Mouse (Mus musculus) G1E (cell line): ENCODE results near the gene Cacna1a. TPM values are rescaled to one million over a fixed set of nuclear protein-coding genes. Genes with fewer than 3 reads are reported as not detected.

Experiments
- ATAC-seq: 2 replicates; pipeline ENCODE4 v1.8.0; 2016; ENCODE audit warnings: mild to moderate bottlenecking; ENCODE audit not compliant: insufficient number of reproducible peaks, poor library complexity, low FRiP score, severe bottlenecking; ENCODE audit errors: extremely low read depth
- DNase-seq: peaks from one replicate; pipeline ENCODE4 v3.0.0; 2012; ENCODE audit warnings: low spot score
- H3K27me3 ChIP-seq: 2 replicates; pipeline ENCODE4 v1.6.1; 2012; ENCODE audit warnings: mild to moderate bottlenecking, low read length, inconsistent platforms; ENCODE audit not compliant: insufficient read depth
- H3K36me3 ChIP-seq: replicated peaks from 2 replicates; pipeline ENCODE3; 2012; ENCODE audit warnings: mild to moderate bottlenecking, inconsistent platforms
- H3K4me1 ChIP-seq: 2 replicates; pipeline ENCODE4 v1.6.1; 2012; ENCODE audit warnings: low read depth, low read length, inconsistent platforms, mixed read lengths; ENCODE audit not compliant: insufficient read depth
- H3K4me3 ChIP-seq: 2 replicates; pipeline ENCODE4 v1.5.1; 2012; ENCODE audit warnings: low read depth, mild to moderate bottlenecking, inconsistent platforms, low read length, moderate library complexity, mixed read lengths
- H3K9me3 ChIP-seq: replicated peaks from 2 replicates; pipeline ENCODE4 v1.6.1; 2012; ENCODE audit warnings: inconsistent platforms
- CTCF ChIP-seq: IDR thresholded peaks from 2 replicates; pipeline ENCODE4 v1.5.1; 2012; ENCODE audit warnings: low read depth, low read length, inconsistent platforms, mixed read lengths
- GATA1 ChIP-seq: IDR thresholded peaks from 2 replicates; pipeline ENCODE4 v1.6.1; 2012; ENCODE audit warnings: borderline replicate concordance, low read length, inconsistent platforms, mixed read lengths
- GATA2 ChIP-seq: IDR thresholded peaks from 2 replicates; pipeline ENCODE4 v1.6.1; 2012; ENCODE audit warnings: low read depth, low read length, inconsistent platforms, borderline replicate concordance
- POLR2AphosphoS5 ChIP-seq: IDR thresholded peaks from 2 replicates; pipeline ENCODE4 v1.6.1; 2012; ENCODE audit warnings: low read depth, low read length, inconsistent platforms; ENCODE audit not compliant: insufficient replicate concordance
- TAL1 ChIP-seq: conservative IDR thresholded peaks from 2 replicates; pipeline ENCODE4 v1.6.1; 2012; ENCODE audit warnings: low read depth, low read length, inconsistent platforms, mixed read lengths
- polyA plus RNA-seq: library from polyadenylated mRNA; stranded (reverse); fragments of >175 nt; gene quantifications from 2 replicates; pipeline ENCODE4 v1.2.3, GENCODE M21; 2012
- total RNA-seq, 2 experiments: library from RNA; stranded (forward) in 1 of 2; stranded (reverse) in 1 of 2; fragments of 200-1000 nt in 1 of 2; fragments of >200 nt in 1 of 2; fragmentation: Nextera tagmentation in 1 of 2; gene quantifications; 2 replicates each; pipeline ENCODE4 v1.2.3; 2014 to 2017

The Cacna1a gene
- total and polyA plus RNA-seq, 3 experiments: 0.23 to 31.7 (median 1.0) TPM

DNA sequence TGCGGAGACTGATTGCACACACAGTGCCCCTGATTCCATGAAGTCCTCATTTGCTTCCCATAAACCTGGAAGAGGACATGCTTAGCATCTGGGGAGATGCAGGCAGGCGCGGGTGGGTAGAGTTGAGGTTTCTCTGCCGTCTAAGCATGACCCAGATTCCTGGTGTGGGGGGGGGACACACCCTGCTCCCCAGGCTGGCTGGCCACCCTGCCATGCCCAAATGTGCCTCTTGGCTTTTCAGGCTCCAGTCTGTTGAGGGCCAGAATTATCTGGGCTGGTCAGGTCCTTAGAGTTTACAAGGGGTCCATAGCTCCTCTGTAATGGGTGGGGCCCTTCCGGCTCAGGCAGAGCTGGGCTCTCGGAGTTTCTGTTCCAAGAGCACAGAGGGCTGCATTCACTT, 28.7 kb downstream of the Cacna1a start:
- Histone ChIP-seq H3K9me3 (peaks cover 17% of the 10 kb centered on the region), H3K27me3 (no peaks in the 10 kb centered on the region), H3K36me3 (no peaks in the 10 kb centered on the region), H3K4me3 (no peak overlapping the region), H3K4me1 (no peaks in the 10 kb centered on the region)
- ATAC-seq (no peak), DNase-seq (no peak)
- TF ChIP-seq GATA1 (no peak), GATA2 (no peak), POLR2AphosphoS5 (no peak), TAL1 (no peak), CTCF (no peak)

DNA sequence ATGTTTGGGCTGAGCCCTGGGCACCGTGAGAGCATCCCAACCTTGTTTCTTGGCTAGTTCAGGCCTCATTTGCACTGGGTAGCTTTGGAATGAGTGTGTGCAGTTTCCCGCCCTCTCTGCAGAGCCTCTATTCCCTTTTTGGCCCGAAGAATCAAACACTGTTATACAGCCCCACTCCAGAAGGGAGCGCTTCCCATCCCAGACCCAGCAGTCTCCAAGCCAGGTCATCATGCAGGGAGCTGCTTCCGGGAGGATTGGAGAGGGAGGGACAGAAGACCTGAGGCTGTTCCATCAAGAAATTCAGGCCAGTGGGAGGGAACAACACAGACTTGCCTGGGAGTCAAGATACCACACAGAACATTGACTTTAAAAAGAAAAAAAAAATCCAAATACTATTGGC, 29.6 kb downstream of the Cacna1a start:
- Histone ChIP-seq H3K27me3 (no peaks in the 10 kb centered on the region), H3K4me3 (no peak overlapping the region), H3K4me1 (no peaks in the 10 kb centered on the region), H3K9me3 (peaks cover 17% of the 10 kb centered on the region), H3K36me3 (no peaks in the 10 kb centered on the region)
- DNase-seq (no peak), ATAC-seq (no peak)
- TF ChIP-seq TAL1 (no peak), CTCF (no peak), POLR2AphosphoS5 (no peak), GATA2 (no peak), GATA1 (no peak)

DNA sequence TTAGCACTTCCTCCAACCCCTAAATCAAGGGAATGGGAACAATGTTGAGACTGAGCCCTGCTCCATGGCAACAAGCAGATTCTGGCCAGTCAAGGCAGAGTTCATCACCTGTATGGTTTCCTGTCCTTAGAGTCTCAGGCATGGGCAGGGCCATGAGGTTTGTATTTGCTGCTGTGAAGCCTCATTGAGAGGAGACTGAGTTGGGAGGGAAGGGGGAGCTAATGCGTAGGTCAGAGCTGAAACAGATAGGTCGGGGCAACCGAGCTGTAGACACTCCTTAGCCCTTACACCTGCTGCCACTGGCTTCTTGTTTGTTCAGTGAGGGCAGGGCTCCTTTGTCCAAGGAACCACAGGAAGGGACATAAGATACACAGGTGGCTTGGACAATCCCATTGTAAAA, 36.2 kb downstream of the Cacna1a start:
- no peak for DNase-seq
- H3K4me3 ChIP-seq: no peak overlapping the region
- H3K27me3 ChIP-seq: no peaks in the 10 kb centered on the region
- H3K9me3 ChIP-seq: no peaks in the 10 kb centered on the region
- no peak for ATAC-seq
- TF ChIP-seq POLR2AphosphoS5 (no peak), GATA2 (no peak), TAL1 (no peak), GATA1 (no peak)
- no peaks in the 10 kb centered on the region for H3K4me1 ChIP-seq
- no peaks in the 10 kb centered on the region for H3K36me3 ChIP-seq

DNA sequence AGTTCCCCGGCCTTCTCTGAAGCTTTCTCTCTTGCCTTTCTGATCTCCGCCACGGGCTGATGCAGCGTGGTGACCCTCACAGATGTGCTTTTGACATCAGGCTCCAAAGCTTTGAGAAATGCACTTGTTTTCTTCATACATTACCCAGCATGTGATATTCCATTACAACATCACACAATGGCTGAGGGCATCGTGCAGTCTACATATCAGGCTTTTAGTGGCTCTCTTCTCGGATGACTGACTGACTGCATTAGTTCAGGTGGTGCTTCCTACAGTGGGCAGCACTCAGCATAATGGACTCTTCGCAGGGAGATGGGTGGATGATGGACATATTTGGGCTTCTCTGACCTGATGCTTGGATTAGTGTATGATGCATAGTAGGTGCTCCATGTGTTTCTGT, 37.8 kb downstream of the Cacna1a start:
- Histone ChIP-seq H3K36me3 (no peaks in the 10 kb centered on the region), H3K9me3 (no peaks in the 10 kb centered on the region), H3K4me3 (no peak overlapping the region), H3K4me1 (no peaks in the 10 kb centered on the region), H3K27me3 (no peaks in the 10 kb centered on the region)
- DNase-seq (no peak), ATAC-seq (no peak)
- TF ChIP-seq CTCF (no peak), POLR2AphosphoS5 (no peak), GATA1 (no peak), TAL1 (no peak), GATA2 (no peak)

DNA sequence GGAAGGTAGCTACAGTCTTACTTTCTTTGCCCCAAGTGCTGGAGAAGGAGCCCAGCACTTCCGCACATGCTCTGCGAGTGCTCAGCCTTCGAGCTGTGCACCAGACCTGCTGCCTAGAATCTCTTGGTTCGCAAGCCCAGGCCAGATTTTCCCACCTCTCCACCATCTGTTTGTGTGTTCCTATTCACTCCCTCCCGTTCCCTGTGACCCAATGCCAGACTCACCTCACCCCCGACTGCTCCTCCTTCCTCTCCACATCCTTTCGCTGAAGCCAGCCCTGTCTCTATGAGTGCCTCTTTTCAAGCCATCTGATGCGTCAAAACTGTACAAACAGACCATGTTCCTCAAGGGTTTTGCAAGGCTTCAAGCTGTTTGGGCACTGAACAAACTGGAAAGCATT, 38.3 kb downstream of the Cacna1a start:
- H3K27me3 ChIP-seq: no peaks in the 10 kb centered on the region
- TF ChIP-seq GATA1 (no peak), TAL1 (no peak), GATA2 (no peak), CTCF (no peak), POLR2AphosphoS5 (no peak)
- ATAC-seq (no peak), DNase-seq (no peak)
- no peaks in the 10 kb centered on the region for H3K4me1 ChIP-seq
- no peak overlapping the region for H3K4me3 ChIP-seq
- no peaks in the 10 kb centered on the region for H3K9me3 ChIP-seq
- H3K36me3 ChIP-seq: no peaks in the 10 kb centered on the region

DNA sequence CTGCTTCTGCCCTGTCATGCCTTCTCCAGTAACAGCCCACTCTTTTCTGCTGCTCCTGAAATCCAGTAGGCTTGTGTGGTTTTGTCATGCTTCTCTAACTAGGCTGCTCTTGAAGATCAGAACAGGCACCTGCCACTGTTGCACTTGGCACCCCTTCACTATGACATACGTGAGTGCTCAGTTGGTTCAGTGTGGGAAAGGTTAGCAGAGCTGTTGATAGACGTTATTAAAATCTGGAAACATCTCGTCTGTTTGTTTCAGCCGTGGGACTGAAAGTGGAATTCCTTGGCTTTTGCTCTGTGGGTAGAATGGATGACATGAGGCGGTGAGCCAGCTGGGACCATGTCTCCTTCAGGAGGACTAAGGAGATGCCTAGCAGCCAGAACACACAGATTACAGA, 39.8 kb downstream of the Cacna1a start:
- Histone ChIP-seq H3K4me3 (no peak overlapping the region), H3K9me3 (no peaks in the 10 kb centered on the region), H3K4me1 (no peaks in the 10 kb centered on the region), H3K36me3 (no peaks in the 10 kb centered on the region), H3K27me3 (no peaks in the 10 kb centered on the region)
- DNase-seq (no peak), ATAC-seq (no peak)
- TF ChIP-seq GATA2: no peak
- TF ChIP-seq GATA1: no peak
- no peak for TF ChIP-seq CTCF
- TF ChIP-seq TAL1: no peak
- no peak for TF ChIP-seq POLR2AphosphoS5

DNA sequence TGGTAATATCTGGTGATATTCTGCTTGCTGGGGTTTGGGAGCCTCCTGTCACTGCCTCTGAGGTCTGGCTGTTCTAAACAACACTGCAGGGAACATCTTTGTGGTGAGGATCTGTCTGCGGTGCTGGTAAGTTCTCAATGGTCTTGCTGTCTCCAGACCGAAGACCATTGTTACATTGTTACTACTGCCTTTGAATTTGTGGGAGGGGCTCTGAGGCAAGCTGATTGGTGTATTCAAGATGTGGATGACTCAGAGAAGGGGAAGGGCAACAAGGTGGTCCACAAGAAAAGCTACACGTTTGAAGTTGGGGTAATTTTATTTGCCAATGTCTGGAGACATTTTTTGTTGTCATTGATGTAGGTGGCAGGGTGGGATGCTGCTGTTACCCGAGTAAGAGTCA, 40.8 kb downstream of the Cacna1a start:
- DNase-seq (no peak), ATAC-seq (no peak)
- H3K4me3 ChIP-seq: no peak overlapping the region
- H3K36me3 ChIP-seq: no peaks in the 10 kb centered on the region
- TF ChIP-seq CTCF: no peak
- no peaks in the 10 kb centered on the region for H3K9me3 ChIP-seq
- H3K4me1 ChIP-seq: no peaks in the 10 kb centered on the region
- H3K27me3 ChIP-seq: no peaks in the 10 kb centered on the region
